Mouse (Mus musculus) hindbrain, embryonic 14.5 days (tissue): Measurements from ENCODE around the gene Pafah1b3. TPM values are rescaled to one million over a fixed set of nuclear protein-coding genes. Genes with fewer than 3 reads are reported as not detected.

Source experiments
- ATAC-seq: fragments of 200-750 bp; cut with Nextera tagmentation; 2 replicates; pipeline ENCODE4 v1.8.0; 2017; ENCODE audit warnings: moderate number of reproducible peaks, mild to moderate bottlenecking, moderate TSS enrichment, moderate library complexity; ENCODE audit not compliant: low FRiP score
- DNase-seq: peaks from one replicate; pipeline ENCODE4 v3.0.0-alpha.2; 2015; ENCODE audit warnings: low spot score
- H3K27ac ChIP-seq: fragments of 300-500 bp; sonication (generic); 2 replicates; pipeline ENCODE4 v1.5.1; 2014; ENCODE audit warnings: mild to moderate bottlenecking, moderate library complexity
- H3K27me3 ChIP-seq: fragments of 300-500 bp; sonication (generic); 2 replicates; pipeline ENCODE4 v1.6.1; 2014; ENCODE audit warnings: mild to moderate bottlenecking, low read length, mixed read lengths; ENCODE audit not compliant: control insufficient read depth, insufficient read depth
- H3K36me3 ChIP-seq: fragments of 300-500 bp; sonication (generic); replicated peaks from 2 replicates; pipeline ENCODE4 v1.6.1; 2014; ENCODE audit not compliant: control insufficient read depth, insufficient read depth
- H3K4me1 ChIP-seq: fragments of 300-500 bp; sonication (generic); replicated peaks from 2 replicates; pipeline ENCODE4 v1.6.1; 2014; ENCODE audit warnings: antibody characterized with exemption, low read length, mixed read lengths; ENCODE audit not compliant: control insufficient read depth, insufficient read depth
- H3K4me2 ChIP-seq: fragments of 300-500 bp; sonication (generic); replicated peaks from 2 replicates; pipeline ENCODE4 v1.6.1; 2014; ENCODE audit warnings: mild to moderate bottlenecking, moderate library complexity
- H3K4me3 ChIP-seq: fragments of 300-500 bp; sonication (generic); replicated peaks from 2 replicates; pipeline ENCODE4 v1.5.1; 2014; ENCODE audit warnings: mild to moderate bottlenecking, low read length
- H3K9ac ChIP-seq: fragments of 300-500 bp; sonication (generic); 2 replicates; pipeline ENCODE4 v1.6.1; 2014
- H3K9me3 ChIP-seq: fragments of 300-500 bp; sonication (generic); 2 replicates; pipeline ENCODE4 v1.6.1; 2016; ENCODE audit warnings: low read length; ENCODE audit not compliant: control insufficient read depth
- WGBS: fragments of 180-500 bp; shearing (Covaris S2); extraction: QIAGEN DNeasy Blood & Tissue Kit; methylation state at CpG from one replicate; pipeline ENCODE4 v1.1.7; 2014; 5-methylcytosine and 5-hydroxymethylcytosine counted together
- polyA plus RNA-seq: library from polyadenylated mRNA; unstranded; fragments of >200 nt; fragmentation: Nextera tagmentation; extraction: Ambion mirVana; gene quantifications from 2 replicates; pipeline ENCODE4 v1.2.1, GENCODE M21; 2014

The Pafah1b3 gene
- polyA plus RNA-seq, 1 experiment from 2014 or later = 576 TPM

GRCm38 (mm10) chr7:25279861-25280791 is 17.7 kb downstream of the Pafah1b3 start:
- H3K9ac ChIP-seq = peak overlapping the region; percentile 82
- peak overlapping the region; percentile 99 for H3K27ac ChIP-seq
- peaks cover 5% of the 10 kb centered on the region for H3K36me3 ChIP-seq
- ATAC-seq (0 out of 2 replicates have a peak, but pooled peaks have one; percentile 0), DNase-seq (peak; percentile 43)
- no peaks in the 10 kb centered on the region for H3K9me3 ChIP-seq
- peak overlapping the region; percentile 65 for H3K4me3 ChIP-seq
- H3K27me3 ChIP-seq = no peaks in the 10 kb centered on the region
- peak overlapping the region; percentile 79 for H3K4me2 ChIP-seq
- peaks cover 63% of the 10 kb centered on the region for H3K4me1 ChIP-seq
- WGBS = 0% methylated on average over 6 of the region's 6 CpGs

DNA sequence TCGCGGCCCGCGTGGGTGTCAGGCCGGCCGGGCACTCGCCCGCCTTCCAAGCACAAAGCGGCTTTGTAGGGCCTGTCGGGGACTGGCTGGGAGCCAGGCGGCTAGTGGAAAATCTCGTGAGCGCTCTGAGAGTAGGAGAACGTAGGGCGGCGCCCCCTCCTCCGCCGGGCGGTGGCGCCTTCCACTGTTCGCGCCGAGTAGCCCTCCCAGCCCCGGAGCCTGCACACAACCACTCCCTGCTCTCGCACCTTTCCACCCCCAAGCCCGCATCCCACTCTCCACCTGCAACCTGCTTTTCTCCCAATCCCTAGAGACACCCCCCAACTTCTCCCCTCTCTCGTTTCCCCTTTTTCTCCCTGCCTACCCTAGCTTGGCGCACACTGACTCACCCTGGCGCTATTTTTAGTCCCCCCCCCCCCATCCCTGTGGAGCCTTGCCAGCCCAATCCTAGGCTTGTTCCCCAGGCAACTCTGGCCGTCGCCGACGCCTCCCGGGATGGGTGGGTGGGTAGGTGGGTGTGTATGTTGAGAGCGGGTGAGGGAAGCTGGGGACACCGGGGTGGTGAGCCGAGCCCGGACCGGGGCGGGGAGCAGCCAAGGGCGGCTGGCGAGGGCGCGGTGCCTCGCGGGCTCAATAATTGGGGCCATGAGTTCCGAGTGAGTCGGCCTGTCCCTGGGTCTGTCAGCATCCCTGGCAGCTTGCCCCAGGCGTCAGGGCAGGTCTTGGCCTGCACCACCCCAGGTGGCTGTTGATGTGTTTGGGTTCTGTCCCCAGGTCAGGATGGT is 18.5 kb downstream of the Pafah1b3 start:
- Histone ChIP-seq H3K9me3 (no peaks in the 10 kb centered on the region), H3K27ac (peak overlapping the region; percentile 99), H3K4me2 (peak overlapping the region; percentile 79), H3K36me3 (0 out of 2 replicates have a peak, but pooled peaks cover under 1% of the 10 kb centered on the region), H3K27me3 (no peaks in the 10 kb centered on the region), H3K4me1 (peaks cover 64% of the 10 kb centered on the region), H3K4me3 (peak overlapping the region; percentile 65), H3K9ac (peak overlapping the region; percentile 82)
- WGBS = under 1% methylated on average over 41 of the region's 49 CpGs
- peak; percentile 64 for ATAC-seq
- DNase-seq = peak; percentile 90

DNA sequence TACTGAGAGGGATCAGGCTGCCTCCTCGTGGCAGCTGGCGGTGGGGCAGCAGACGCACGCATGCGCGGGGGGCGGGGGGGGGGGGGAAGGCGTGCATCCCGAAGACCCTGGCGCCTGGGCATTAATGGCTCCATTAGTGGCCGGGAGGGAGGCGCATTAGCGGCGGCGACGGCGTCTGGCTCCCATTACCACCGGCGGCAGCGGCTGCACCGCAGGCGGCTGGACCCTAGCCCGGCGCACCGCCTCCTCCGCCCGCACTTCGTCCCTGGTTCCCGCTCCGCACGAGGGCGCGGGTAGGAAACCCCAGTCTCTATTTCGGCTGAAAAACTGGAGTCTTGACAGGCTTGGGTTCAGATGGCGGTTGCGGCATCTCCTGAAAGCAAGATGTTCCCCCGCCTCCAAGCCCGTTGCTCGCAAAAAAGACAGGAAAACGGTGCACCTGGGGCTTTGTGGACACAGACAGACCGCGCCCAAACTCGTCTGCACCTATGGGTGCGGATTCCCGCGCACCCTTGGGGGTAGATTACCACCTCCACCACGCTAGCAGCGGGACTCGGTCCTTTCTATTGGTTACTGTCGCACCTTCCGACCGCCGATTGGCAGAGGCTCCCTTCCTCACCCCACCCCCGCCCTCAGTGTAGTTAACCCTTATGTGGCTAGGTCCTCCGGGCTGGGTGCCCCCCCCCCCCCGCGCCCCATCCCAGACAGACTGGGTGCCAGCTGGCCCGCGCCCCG is 19.3 kb downstream of the Pafah1b3 start:
- H3K36me3 ChIP-seq = peaks cover 8% of the 10 kb centered on the region; the same call in 1 of the 2 replicates
- H3K4me1 ChIP-seq = peaks cover 62% of the 10 kb centered on the region
- peak overlapping the region; percentile 79 for H3K4me2 ChIP-seq
- 0% methylated on average over 49 of the region's 60 CpGs for WGBS
- ATAC-seq (peak; percentile 63), DNase-seq (peak; percentile 83)
- peak overlapping the region; percentile 99 for H3K27ac ChIP-seq
- H3K27me3 ChIP-seq = no peaks in the 10 kb centered on the region
- H3K9me3 ChIP-seq = no peaks in the 10 kb centered on the region
- H3K4me3 ChIP-seq = peak overlapping the region; percentile 65
- H3K9ac ChIP-seq = peak overlapping the region; percentile 82

GRCm38 (mm10) chr7:25277998-25278340 is 19.8 kb downstream of the Pafah1b3 start:
- WGBS = 20% methylated on average over 4 of the region's 4 CpGs
- no peaks in the 10 kb centered on the region for H3K27me3 ChIP-seq
- peak overlapping the region; percentile 65 for H3K4me3 ChIP-seq
- H3K9ac ChIP-seq = peak overlapping the region; percentile 82
- H3K9me3 ChIP-seq = no peaks in the 10 kb centered on the region
- ATAC-seq (no peak), DNase-seq (no peak)
- H3K27ac ChIP-seq = peak overlapping the region; percentile 99
- peaks cover 14% of the 10 kb centered on the region for H3K36me3 ChIP-seq
- H3K4me2 ChIP-seq = peak overlapping the region; percentile 79
- peaks cover 56% of the 10 kb centered on the region for H3K4me1 ChIP-seq

DNA sequence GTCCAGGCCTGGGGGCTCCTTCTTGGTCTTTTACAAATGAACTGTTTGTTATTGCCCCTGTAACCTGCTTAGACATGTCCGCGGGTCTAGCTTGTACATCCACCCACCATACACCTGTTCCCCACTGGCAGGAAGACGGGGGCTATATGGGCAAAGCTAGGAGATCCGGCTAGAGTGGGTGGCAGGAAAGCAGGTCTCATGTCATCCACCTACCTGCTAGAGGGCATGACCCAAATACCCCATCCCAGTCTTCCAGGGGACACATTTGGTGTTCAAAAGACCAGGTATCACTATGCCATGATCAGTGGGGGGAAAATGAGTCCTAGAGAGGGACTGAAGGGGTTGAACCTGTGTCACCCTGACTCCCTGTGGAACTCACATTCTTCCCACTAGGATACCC is 20.4 kb downstream of the Pafah1b3 start:
- no peaks in the 10 kb centered on the region for H3K27me3 ChIP-seq
- H3K9ac ChIP-seq = peak overlapping the region; percentile 82
- no peak overlapping the region for H3K4me3 ChIP-seq
- WGBS = 96% methylated on average over 4 of the region's 4 CpGs
- H3K27ac ChIP-seq = peak overlapping the region; percentile 99
- ATAC-seq = no peak
- no peak for DNase-seq
- H3K9me3 ChIP-seq = no peaks in the 10 kb centered on the region
- H3K36me3 ChIP-seq = peaks cover 19% of the 10 kb centered on the region
- H3K4me2 ChIP-seq = peak overlapping the region; percentile 79
- peaks cover 56% of the 10 kb centered on the region for H3K4me1 ChIP-seq

DNA sequence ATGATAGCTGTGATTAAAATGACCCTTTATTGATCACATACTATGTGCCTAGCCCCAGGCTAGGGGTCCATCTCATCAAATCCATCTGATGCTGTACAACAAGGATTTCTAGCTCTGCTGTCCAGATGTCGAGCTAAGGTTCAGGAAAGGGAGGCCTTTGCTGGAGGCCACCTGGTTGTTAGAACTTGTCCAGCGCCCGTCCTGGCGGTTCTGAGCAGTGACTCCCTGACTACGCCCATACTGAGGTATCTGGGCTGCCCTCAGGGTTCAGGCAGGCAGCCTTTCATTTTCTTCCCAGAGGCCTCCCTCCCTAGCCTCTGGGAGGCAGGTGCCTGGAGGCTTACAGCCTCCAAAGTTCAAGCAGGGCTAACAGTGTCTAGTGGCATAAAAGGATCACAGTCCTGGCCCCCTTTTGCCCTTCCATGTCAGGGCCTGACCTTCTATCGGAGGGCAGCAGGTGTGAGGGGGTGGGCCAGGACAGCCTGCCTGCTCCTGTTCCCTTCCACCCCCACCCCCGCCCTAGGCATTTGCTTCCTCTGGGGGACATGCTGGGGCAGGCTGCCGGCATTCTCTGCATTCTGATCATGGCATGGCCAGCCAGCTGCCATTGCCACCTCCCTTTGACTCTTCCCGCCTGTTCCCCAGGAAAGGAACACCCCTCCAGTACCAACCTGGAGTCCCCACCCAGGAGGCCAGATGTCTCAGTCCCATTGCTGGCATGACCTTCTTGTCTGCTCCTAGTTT is 22.1 kb downstream of the Pafah1b3 start:
- DNase-seq (no peak), ATAC-seq (no peak)
- H3K27me3 ChIP-seq = no peaks in the 10 kb centered on the region
- no peak overlapping the region for H3K4me3 ChIP-seq
- H3K36me3 ChIP-seq = peaks cover 32% of the 10 kb centered on the region
- H3K4me1 ChIP-seq = peaks cover 46% of the 10 kb centered on the region
- 62% methylated on average over 9 of the region's 9 CpGs for WGBS
- H3K4me2 ChIP-seq = no peak overlapping the region
- H3K9me3 ChIP-seq = no peaks in the 10 kb centered on the region
- no peak overlapping the region; the same call in 1 of the 2 replicates for H3K9ac ChIP-seq
- H3K27ac ChIP-seq = no peak overlapping the region

DNA sequence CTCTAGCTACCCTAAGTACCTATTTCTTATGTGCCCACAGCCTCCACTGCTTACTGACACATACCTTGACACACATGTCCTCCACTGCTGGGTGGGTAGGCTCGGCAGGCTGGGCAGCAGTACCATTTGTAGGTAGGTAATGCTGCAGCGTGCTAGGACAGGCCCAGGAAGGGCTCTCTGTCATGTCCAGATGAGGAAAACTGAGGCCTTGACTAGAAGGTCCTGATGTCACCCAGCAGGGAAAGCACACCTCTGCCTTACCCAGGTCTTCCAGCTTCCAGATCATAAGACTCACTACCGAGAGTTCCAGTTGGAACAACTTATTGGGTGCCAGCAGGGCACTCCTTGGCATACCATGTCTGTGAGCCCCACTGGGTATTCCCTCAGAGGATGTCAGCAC is 22.8 kb downstream of the Pafah1b3 start:
- Histone ChIP-seq H3K9ac (0 out of 2 replicates have a peak overlapping the region, but pooled peaks have one; percentile 9), H3K27ac (no peak overlapping the region), H3K4me3 (no peak overlapping the region), H3K9me3 (no peaks in the 10 kb centered on the region), H3K4me1 (peaks cover 41% of the 10 kb centered on the region), H3K4me2 (no peak overlapping the region), H3K27me3 (no peaks in the 10 kb centered on the region), H3K36me3 (peaks cover 32% of the 10 kb centered on the region)
- ATAC-seq (no peak), DNase-seq (no peak)
- WGBS = 93% methylated on average over 3 of the region's 3 CpGs

- H3K27ac ChIP-seq = no peak overlapping the region
- WGBS = 59% methylated on average over 5 of the region's 5 CpGs
Observed at GRCm38 (mm10) chr7:25274571-25274970, 23.2 kb downstream of the Pafah1b3 start.

More at GRCm38 (mm10) chr7:25274571-25274970, 23.2 kb downstream of the Pafah1b3 start:
- Histone ChIP-seq H3K4me1 (peaks cover 41% of the 10 kb centered on the region), H3K4me2 (no peak overlapping the region), H3K4me3 (no peak overlapping the region), H3K9ac (0 out of 2 replicates have a peak overlapping the region, but pooled peaks have one; percentile 11), H3K9me3 (no peaks in the 10 kb centered on the region), H3K27me3 (no peaks in the 10 kb centered on the region), H3K36me3 (peaks cover 32% of the 10 kb centered on the region)
- ATAC-seq (no peak), DNase-seq (no peak)
